Mouse (Mus musculus): ENCODE data around the gene Nsg1.

The Nsg1 gene

DNA sequence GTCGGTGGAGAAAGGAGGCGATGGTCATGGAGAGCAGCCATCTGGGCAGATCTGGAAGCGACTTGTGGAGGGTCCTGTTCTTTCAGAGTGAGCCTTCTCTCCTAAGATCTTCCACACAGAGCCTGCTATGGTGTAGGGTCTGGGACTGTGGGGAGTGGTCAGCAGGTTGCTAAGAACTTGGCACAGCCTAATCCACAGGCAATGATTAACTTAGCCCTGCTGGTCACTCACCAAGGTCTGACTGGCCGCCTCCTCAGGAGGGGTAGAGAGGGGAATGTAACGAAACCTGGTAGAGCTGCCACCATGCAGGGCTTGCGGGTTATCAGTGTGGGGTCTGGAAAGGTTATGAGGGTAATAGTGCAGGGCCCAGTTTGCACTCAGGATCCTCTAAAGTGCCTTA, 18.8 kb downstream of the Nsg1 start:
- no peak for DNase-seq (ENCODE audit: low spot score in 2 of 2)

DNA sequence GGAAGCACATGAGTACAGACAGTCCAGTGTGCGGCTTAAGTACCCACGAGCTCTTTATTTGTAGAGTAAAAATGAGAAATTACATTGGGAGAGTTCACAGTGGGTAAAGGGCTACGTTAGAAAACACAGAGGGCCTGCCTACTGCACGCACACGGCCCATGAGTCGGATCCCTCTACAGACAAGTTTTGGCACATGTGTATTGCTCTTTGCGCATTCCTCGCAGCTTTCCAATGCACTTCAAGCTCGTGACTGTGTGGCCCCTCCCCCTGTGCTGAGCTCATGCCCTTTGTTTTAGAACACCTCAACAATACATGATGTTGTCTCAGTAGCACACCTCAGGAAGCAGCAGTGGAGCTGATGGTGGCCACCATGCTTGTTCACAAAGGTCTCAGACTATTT, 22.5 kb downstream of the Nsg1 start:
- no peak for DNase-seq (ENCODE audit: low spot score in 2 of 2)

DNA sequence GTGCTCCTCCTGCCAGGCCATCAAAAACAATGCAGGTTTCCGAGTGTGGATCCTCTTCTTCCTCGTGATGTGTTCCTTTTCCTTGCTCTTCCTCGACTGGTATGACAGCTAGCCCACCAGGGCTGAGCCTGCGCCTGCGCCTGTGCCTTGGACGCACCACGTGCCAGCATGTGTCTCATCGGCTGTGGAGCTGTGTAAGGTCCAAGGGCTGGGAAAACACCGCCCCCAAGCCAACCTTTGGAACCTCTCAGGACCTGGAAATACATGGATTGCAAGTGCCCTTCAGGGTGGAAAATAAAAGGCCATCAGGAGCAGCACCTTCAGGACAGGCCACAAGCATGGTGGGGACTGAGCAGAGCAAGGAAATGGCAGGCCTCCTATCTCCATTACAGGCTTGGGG, 23.5 kb downstream of the Nsg1 start:
- DNase-seq (ENCODE audit: low spot score in 2 of 2), result no peak

DNA sequence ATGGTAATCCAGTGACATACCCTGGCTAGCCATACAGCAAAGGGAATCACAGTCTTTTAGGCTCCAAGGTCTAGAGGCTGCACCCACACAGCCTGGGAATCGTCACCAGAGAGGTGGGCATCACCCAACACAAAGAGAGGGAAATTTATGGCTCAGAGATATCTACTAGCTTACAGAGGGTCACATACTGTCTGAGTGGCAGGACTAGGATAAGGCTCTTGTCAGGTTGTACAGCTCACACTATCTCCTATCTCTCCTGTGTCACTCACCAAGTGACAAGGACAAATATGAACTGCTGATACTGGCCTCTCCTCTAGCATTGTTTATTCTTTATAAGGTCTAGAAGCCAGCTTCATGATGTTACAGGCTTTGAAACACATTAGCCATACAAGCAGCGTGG, 30.4 kb downstream of the Nsg1 start:
- no peak for DNase-seq (ENCODE audit: low spot score in 2 of 2)

DNA sequence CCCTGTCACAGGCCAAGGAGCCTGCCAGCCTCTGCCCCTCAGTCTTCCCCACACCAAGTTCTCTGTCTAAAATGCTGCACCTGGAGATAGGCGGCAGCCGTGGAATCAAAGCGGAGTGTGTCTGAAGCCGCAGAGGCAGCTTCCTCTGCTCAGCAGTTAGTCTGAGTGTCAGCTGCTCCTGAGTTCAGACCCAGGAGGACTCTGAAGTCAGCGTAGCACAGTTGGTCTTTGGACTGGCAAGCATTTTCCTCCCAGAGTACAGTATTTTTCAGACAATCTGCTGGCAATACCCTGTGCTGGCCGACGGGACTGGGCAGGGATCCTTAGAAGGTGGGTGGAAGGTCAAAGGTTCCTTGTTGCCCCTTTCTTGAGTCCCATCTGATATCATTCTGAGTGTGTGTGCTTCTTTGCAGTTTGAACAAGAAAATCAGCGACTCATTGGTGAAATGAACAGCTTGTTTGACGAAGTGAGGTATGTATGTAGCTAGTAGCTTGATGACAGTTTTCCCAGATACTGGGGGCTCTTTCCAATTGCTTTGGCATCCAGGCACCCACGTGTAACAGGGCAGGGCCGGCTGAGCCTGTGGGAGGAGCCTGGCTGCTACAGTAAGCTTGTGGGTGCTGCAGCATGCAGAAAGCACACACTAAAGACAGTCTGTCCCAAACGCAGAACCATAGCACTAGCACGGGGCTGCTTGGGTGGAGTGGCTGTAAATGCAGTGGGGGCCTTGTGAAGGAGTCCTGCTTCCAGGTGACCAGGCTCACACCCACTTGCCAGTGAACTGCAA, 33.0 kb downstream of the Nsg1 start:
- DNase-seq (ENCODE audit: low spot score in 2 of 2), result no peak

DNA sequence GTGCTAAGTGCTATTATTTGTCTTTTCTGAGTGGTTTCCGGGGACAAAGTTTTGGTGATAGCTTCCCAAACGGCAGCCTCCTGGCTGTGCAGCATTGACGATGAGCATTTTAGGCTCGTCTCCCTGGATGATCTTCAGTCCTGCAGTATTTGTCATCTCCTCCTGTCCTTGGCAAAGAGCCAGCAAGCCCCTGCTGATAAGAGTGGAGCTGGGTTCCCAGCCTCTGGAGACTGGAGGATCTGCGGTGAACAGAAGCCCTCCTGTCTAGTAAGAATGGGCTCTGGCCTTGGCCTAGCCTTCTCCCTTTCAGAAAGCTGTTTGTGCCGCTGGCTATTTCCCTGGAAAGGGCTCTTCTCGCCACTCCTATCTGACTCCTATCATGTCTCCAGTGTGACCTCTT, 38.0 kb downstream of the Nsg1 start:
- DNase-seq (ENCODE audit: low spot score in 2 of 2), result no peak

DNA sequence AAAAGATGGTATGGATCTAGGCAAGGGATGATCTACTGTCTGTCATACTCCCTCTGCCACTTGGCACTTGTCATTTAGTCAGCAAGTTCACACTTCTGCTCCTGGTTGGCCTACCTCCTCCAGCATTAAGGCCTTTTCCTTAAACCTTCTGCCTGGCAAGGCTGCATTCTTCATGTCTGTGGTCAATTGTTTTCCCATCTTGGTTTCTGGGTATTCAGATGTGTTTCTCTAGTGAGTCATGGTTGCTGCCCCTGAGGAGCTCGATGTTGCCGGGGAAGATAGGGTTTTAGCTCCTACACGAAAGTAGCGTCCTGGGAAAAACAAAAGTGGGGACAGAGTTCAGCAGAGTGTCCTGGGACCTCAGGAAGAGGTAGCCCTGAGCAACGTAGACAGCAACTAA, 40.4 kb downstream of the Nsg1 start:
- DNase-seq (ENCODE audit: low spot score in 2 of 2), result no peak

DNA sequence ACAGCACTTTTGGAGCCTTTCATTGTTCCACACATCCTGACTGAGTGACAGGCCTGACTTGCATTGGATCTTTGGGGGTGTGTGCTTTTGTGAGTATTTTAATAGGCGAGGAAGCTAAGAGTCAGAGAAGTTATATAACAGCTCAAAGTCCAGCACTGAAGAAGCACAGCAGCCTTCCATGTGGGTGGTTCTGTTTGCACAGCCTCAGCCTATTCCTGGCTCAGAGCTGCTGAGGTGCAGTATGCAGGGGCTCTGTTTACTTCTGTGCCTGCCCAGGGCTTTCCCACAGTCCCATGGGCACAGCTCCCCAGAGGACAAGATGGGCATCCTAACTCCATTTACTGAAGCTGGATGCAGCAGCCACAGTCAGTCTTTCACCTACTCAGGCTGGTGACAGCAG, 42.7 kb downstream of the Nsg1 start:
- peak; percentile 77 to 81 for DNase-seq (ENCODE audit: low spot score in 2 of 2)

DNA sequence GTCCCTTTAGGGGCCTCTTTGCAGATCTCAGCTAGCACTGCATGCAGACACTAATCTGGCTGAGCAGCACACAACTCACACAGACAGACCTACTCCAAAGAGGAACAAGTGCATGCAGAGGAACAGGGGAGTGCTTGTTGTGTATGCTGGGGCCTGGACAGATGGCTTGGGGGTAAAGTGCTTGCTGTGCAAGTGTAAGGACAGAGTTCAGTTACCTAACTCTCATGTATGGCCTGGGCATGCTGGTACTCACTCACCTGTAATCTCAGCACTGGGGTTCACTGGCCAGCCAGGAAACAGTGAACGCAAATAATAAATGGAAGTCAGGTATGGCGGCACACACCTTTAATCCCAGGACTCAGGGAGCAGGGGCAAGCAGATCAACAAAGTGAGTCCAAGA, 45.2 kb downstream of the Nsg1 start:
- no peak for DNase-seq (ENCODE audit: low spot score in 2 of 2)

DNA sequence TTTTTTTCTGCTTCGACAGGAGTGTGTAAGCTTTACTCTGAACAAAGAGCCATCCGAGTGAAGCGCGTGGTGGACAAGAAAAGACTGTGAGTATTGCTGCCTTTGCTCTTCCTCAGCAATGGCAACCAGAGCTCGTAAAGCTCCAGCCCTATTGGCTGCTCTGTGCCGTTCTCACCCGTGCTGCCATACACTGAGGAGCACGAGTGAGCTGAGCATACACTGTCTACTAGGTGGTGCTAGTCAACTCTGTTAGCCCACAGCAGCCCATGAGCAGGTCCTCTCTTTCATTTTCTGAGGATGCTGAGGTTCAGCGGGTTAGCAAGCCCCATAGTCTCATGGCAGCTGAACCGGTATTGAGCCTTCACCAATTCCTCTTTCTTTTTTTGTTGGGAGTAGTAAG, 52.9 kb downstream of the Nsg1 start:
- no peak for DNase-seq (ENCODE audit: low spot score in 2 of 2)

DNA sequence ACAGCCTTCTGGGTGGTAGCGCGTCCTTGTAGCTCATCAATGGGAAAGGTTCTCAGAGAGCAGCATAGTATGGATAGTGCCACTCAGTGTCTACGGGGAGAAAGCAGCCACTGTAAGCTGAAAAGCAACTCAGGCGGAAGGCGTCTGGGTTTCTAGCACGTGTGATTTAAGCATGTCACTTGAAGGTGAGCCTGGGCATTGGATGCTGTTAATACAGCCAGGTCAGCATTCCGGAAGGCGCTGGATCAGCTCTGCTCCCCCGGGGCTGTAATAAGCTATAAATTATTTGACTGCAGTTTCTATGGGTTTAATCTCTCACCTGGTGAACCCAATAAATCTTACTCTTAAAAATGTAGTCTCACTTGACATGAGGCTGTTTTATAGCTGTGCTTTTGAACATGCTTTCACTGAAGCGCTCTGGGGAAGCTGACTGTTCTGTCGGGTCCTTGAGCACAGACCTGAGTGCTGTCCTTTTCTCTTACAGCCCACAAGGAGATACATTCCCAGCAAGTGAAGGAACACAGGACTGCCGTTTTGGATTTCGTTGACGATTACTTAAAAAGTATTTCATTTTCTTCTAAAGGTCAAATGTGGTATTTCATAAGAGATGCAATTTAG, 53.5 kb downstream of the Nsg1 start:
- no peak for DNase-seq (ENCODE audit: low spot score in 2 of 2)

DNA sequence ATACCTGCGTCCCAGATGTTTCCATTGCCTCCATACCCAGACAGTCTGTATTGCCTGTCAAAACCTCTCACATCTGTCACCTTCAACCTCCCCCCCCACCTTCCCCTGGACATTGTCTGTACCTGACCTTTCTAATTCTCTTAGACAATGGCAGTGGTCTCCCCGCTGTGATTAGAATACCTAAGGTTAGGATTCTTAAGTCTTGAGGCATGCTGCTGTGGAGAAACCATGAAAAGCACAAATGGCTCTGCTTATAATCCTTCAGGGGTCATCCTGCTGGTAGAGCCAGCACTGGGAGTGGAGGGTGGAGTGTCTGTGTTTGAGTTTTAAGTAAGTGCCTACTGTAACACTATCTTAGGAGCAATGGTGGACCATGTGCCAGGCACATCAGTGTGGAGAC, 56.8 kb downstream of the Nsg1 start:
- no peak for DNase-seq (ENCODE audit: low spot score in 2 of 2)

DNA sequence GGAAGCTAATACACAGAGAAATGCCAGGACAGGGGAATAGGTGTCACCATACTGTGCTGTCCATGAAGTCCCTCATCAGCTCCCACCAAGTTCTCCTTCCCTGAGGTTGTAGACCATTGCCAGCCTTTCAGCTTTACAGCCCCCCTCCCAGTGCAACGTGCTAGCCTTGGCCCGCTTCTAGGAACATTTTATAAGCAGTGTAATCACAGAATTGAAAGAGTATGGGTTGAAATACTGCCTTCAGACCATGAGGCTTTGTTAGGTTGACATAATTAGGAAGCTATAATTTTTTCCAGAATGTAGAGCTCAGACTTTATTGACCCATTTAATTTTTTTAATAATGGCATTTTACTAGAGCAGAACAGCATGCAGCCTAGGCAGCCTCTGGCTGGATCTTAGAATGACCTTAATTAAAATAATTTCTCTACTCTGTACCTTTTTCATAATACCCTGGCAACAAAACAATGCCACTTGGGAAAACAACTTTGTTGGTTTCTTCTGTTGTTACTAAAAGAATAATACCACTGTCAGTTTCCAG, 60.5 kb downstream of the Nsg1 start:
- no peak for DNase-seq (ENCODE audit: low spot score in 2 of 2)

DNA sequence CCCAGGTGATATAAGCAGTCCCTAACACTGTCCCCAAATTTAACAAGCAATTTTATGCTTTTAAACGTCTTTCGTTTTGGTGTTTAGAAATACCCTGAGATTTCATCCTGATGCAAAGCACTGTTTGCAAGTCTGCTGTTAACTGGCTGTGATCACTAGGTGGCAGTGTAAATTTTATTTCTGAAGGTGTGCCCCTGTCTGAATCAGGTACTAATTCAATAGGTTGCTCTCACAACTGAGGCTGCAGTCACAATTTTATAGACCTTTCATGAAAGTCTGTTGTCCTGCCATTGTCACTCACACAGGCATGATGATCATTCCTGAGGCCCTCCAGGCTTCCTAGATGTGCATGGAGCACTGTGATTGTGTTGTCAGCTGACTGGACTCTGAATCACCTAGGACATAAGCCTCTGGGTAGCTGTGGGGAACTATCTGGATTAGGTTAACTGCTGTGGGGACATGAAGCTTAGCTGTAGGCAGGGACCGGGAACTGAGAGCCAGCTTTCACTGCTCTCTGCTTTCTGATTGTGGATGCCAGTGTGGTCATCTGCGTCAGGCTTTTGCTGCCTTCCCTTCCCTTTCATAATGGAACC, 62.1 kb downstream of the Nsg1 start:
- DNase-seq (ENCODE audit: low spot score in 2 of 2), result peak; percentile 25 to 38

DNA sequence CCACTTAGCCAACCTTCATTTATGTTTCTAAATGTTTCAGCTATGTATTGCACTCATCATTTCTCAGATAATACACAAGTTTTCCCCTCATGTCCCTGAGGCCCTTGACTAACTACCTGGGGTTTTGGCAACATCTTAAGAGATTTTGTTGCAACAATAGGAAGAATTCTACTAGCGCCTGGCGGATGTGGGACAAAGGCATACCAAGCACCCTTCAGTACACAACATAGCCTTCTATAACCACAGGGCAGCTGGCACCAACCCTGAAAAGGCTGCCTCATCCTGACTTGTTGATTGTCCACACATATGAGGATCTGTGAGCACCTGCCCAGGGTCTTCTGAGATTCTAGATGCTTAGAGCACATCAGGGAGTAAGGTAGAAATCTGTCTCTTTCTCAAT, 65.4 kb downstream of the Nsg1 start:
- no peak for DNase-seq (ENCODE audit: low spot score in 2 of 2)

DNA sequence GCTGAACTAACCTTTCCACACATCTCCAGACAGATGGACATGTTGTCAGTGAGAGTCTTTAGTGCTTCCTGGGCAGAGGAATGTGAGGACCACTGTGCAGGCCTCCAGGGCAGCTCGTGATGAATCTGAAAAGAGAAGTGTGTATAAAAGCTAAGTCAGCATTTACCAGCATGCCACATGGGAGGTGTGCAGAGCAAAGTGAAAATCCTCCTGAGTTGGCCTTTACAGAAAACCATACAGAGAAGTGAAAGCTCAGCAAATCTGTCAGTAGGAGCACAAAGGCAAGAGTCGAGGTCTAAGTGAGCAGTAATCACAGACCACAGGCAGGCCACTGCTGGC, 67.8 kb downstream of the Nsg1 start:
- DNase-seq (ENCODE audit: low spot score in 2 of 2), result no peak

DNA sequence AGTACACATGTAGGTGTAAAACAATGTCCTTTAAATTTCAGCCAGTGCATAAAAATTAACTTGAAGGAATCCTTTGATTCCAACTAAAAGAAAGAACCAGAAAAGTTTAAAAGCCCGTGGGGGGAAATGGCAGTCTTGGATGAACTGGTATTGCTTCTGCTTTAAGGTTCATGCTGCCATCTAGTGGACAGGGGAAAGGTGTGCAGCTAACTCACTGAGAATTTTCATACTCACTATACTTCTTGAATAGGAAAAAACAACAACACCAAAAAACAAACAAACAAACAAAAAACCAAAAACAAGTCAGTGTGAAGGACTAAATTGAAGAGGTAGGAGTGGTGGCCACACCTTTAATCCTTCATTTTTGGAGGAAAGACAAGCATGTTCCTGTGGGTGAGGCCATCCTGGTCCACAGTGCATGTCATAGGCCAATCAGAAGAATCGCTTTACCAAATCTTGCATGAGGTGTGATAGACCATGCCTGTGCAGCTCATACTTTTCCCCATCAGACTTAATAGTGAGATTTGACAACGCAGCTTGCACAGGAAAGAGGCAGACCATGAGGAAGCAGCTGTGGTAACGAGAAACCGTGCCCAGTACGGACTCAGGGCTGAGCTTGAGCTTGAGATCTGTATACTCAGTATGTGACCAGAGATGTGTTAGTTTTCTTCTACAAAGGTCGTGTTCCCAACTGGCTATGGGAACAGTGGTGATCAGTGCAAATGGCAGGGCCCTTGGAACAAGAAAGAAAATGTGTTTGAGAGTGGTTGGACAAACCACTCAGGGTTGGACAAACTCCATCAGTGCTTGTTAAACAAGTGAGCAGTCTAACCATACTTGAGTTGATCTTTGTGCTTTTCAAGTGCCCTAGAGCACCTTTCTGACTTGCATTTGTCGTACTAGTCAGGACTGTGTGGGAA, 68.4 kb downstream of the Nsg1 start:
- DNase-seq (ENCODE audit: low spot score in 2 of 2), result peak; percentile 49 to 50

DNA sequence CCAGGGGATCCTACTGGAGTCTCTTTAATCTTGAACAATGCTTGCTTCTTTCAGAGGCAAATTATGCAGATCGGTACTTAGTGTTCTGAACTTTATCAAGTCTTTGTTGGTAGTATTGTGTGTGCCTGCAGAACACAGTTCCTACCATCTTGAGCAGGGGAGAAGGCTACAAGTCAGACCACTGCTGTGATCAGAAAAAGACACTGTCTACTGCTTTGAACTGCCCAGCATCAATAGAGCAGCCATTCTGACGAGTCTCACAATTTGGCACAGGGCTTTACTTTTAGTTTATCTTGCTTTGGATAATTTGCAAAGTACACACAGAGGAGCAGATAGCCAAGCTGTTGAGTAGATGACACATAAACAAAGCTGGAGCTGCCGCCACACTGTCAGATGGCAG, 69.1 kb downstream of the Nsg1 start:
- no peak for DNase-seq (ENCODE audit: low spot score in 2 of 2)

DNA sequence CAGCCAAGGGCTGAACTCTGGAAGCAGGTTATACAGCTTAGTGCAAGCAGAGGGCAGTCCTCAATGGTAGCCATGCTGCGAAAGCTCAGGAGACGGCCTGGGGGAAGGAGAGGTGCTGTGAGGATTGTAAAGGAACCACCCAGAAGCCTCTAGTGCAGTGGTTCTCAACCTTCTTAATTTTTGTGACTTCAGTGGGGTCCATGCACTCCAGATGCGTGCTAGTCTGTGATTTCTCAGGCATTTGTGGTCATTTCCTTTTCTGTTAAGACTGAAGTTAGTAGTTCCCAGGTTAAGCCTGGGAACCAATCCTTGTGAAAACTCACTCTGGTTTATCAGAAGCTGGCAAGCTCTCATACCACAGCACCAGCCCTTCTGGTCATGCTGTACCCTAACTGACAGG, 69.6 kb downstream of the Nsg1 start:
- no peak for DNase-seq (ENCODE audit: low spot score in 2 of 2)

All from right cerebral cortex, adult 2 months (tissue).